ENCODE assay signal across 24 mouse cellular contexts in genomic region chr10:25531335-25531734, GRCm38 (mm10). TPM values are rescaled to one million over a fixed set of nuclear protein-coding genes. Genes with fewer than 3 reads are reported as not detected.
DNase-seq lines count a peak whose midpoint lies in the region; ATAC-seq lines count a peak whose summit lies in the region.
"Had no signal": no experiment of that assay in that cellular context is flagged by ENCODE, and none has a peak within 500 bp of the region (broad histone marks: within the 10 kb centered on the region; RNA-seq: fewer than 3 reads in every experiment).

No protein-coding gene starts in this region.

- no peak overlapping the region for H3K4me2 ChIP-seq in heart, embryonic 12.5 days
- 0 out of 2 replicates have a peak overlapping the region, but pooled peaks have one; percentile 23 for H3K4me2 ChIP-seq in hindbrain, embryonic 13.5 days
- no peak overlapping the region for H3K4me2 ChIP-seq in hindbrain, embryonic 16.5 days (ENCODE audit: low read length)
- no peak overlapping the region for H3K4me2 ChIP-seq in neural tube, embryonic 11.5 days (ENCODE audit: low read depth)
- H3K4me2 ChIP-seq: embryonic facial prominence, embryonic 12.5 days; forebrain, embryonic 15.5 days; heart, embryonic 11.5 days had no signal

- H3K4me3 ChIP-seq in heart, embryonic 12.5 days, result no peak overlapping the region
- H3K4me3 ChIP-seq in hindbrain, embryonic 13.5 days, result no peak overlapping the region
- no peak overlapping the region for H3K4me3 ChIP-seq in hindbrain, embryonic 16.5 days (ENCODE audit: low read length)
- H3K4me3 ChIP-seq in neural tube, embryonic 11.5 days (ENCODE audit: low read depth, low read length), result no peak overlapping the region
- H3K4me3 ChIP-seq: embryonic facial prominence, embryonic 12.5 days; forebrain, embryonic 15.5 days had no signal

- WGBS in heart, embryonic 12.5 days, result 77% methylated on average over 13 of the region's 13 CpGs
- WGBS in hindbrain, embryonic 13.5 days, result 51% methylated on average over 13 of the region's 13 CpGs
- 52% methylated on average over 13 of the region's 13 CpGs for WGBS in hindbrain, embryonic 16.5 days
- 53% methylated on average over 13 of the region's 13 CpGs for WGBS in neural tube, embryonic 11.5 days

- no peaks in the 10 kb centered on the region for H3K9me3 ChIP-seq in heart, embryonic 12.5 days (replicated peaks)
- H3K9me3 ChIP-seq in hindbrain, embryonic 13.5 days, result no peaks in the 10 kb centered on the region
- no peaks in the 10 kb centered on the region for H3K9me3 ChIP-seq in hindbrain, embryonic 16.5 days (ENCODE audit: control insufficient read depth, low read length)
- no peaks in the 10 kb centered on the region for H3K9me3 ChIP-seq in neural tube, embryonic 11.5 days (ENCODE audit: control insufficient read depth, low read length)
- H3K9me3 ChIP-seq: embryonic facial prominence, embryonic 12.5 days; forebrain, embryonic 15.5 days; G1E had no signal

- ATAC-seq in heart, embryonic 12.5 days (ENCODE audit: insufficient number of reproducible peaks, low FRiP score), result no peak
- ATAC-seq in hindbrain, embryonic 13.5 days (ENCODE audit: low FRiP score), result peak; percentile 71
- no peak for ATAC-seq in hindbrain, embryonic 16.5 days
- ATAC-seq in neural tube, embryonic 11.5 days (ENCODE audit: insufficient read depth, low FRiP score, low TSS enrichment), result no peak; the same call in 1 of the 2 replicates
- no peak for ATAC-seq in activated CD4-positive, CD25-positive, alpha-beta regulatory T cell, adult 4 months
- ATAC-seq: CD4-positive, CD25-positive, alpha-beta regulatory T cell, adult 4 months; forebrain, embryonic 15.5 days; intestine, postnatal 0 days had no signal

- peaks cover 17% of the 10 kb centered on the region for H3K4me1 ChIP-seq in heart, embryonic 12.5 days (replicated peaks)
- H3K4me1 ChIP-seq in hindbrain, embryonic 13.5 days (replicated peaks), result peaks cover 7% of the 10 kb centered on the region; the same call in 1 of the 2 replicates
- H3K4me1 ChIP-seq in hindbrain, embryonic 16.5 days (ENCODE audit: control insufficient read depth, insufficient read depth, low read depth, low read length), result no peaks in the 10 kb centered on the region
- H3K4me1 ChIP-seq in neural tube, embryonic 11.5 days (ENCODE audit: control insufficient read depth, insufficient read depth, low read length), result no peaks in the 10 kb centered on the region
- H3K4me1 ChIP-seq: forebrain, embryonic 15.5 days had no signal

- DNase-seq in heart, adult 11 months, result peak; percentile 58
- peak; percentile 31 for DNase-seq in neural tube, embryonic 11.5 days (ENCODE audit: low spot score)
- no peak for DNase-seq in neural tube, embryonic 10.5 days (ENCODE audit: extremely low spot score, low spot score)
- DNase-seq: adrenal gland, postnatal 10 days; B cell, adult 2 months; cerebellum, adult 11 months; cerebellum, adult 8-10 months; cerebellum, postnatal 25 days; gastrocnemius, postnatal 36 days; heart, adult 18-20 months; heart, postnatal 36 days had no signal

- H3K27ac ChIP-seq in heart, embryonic 12.5 days (ENCODE audit: poor library complexity, severe bottlenecking), result no peak overlapping the region
- no peak overlapping the region for H3K27ac ChIP-seq in hindbrain, embryonic 13.5 days
- no peak overlapping the region for H3K27ac ChIP-seq in hindbrain, embryonic 16.5 days (ENCODE audit: low read depth, low read length)
- H3K27ac ChIP-seq in neural tube, embryonic 11.5 days (ENCODE audit: low read depth, low read length), result no peak overlapping the region
- H3K27ac ChIP-seq: embryonic facial prominence, embryonic 12.5 days; forebrain, embryonic 15.5 days had no signal

- no peak overlapping the region for H3K9ac ChIP-seq in heart, embryonic 12.5 days
- no peak overlapping the region for H3K9ac ChIP-seq in hindbrain, embryonic 13.5 days
- H3K9ac ChIP-seq in hindbrain, embryonic 16.5 days (ENCODE audit: low read depth, low read length), result no peak overlapping the region
- no peak overlapping the region for H3K9ac ChIP-seq in neural tube, embryonic 11.5 days (ENCODE audit: low read length)
- H3K9ac ChIP-seq: embryonic facial prominence, embryonic 12.5 days; forebrain, embryonic 15.5 days had no signal

- H3K36me3 ChIP-seq in heart, embryonic 12.5 days, result no peaks in the 10 kb centered on the region
- no peaks in the 10 kb centered on the region for H3K36me3 ChIP-seq in hindbrain, embryonic 13.5 days
- no peaks in the 10 kb centered on the region for H3K36me3 ChIP-seq in hindbrain, embryonic 16.5 days (ENCODE audit: control insufficient read depth, insufficient read depth, low read length)
- no peaks in the 10 kb centered on the region for H3K36me3 ChIP-seq in neural tube, embryonic 11.5 days (ENCODE audit: control insufficient read depth, insufficient read depth, low read length)
- H3K36me3 ChIP-seq: embryonic facial prominence, embryonic 12.5 days; forebrain, embryonic 15.5 days; G1E had no signal

- no peaks in the 10 kb centered on the region for H3K27me3 ChIP-seq in heart, embryonic 12.5 days (replicated peaks)
- no peaks in the 10 kb centered on the region for H3K27me3 ChIP-seq in hindbrain, embryonic 13.5 days
- no peaks in the 10 kb centered on the region for H3K27me3 ChIP-seq in hindbrain, embryonic 16.5 days (replicated peaks; ENCODE audit: control insufficient read depth, insufficient read depth, low read length)
- no peaks in the 10 kb centered on the region for H3K27me3 ChIP-seq in neural tube, embryonic 11.5 days (ENCODE audit: control insufficient read depth, insufficient read depth, low read length)
- H3K27me3 ChIP-seq: embryonic facial prominence, embryonic 12.5 days; forebrain, embryonic 15.5 days had no signal

RNA-seq across cellular contexts. Expression of gene Smlr1, which starts 4.7 kb away (rescaled TPM):
- polyA plus RNA-seq in heart, embryonic 12.5 days (2016; fragmentation: Nextera tagmentation; extraction: Ambion mirVana), result not detected in 2 replicates
- 0.12 TPM in 1 of 2 replicates, not detected in the other for polyA plus RNA-seq in hindbrain, embryonic 13.5 days (2015; fragmentation: Nextera tagmentation; extraction: Ambion mirVana)
- polyA plus RNA-seq in hindbrain, embryonic 16.5 days (2015; fragmentation: Nextera tagmentation; extraction: Ambion mirVana), result not detected in 2 replicates
- not detected in 2 replicates for polyA plus RNA-seq in neural tube, embryonic 11.5 days (2014; fragmentation: Nextera tagmentation; extraction: Ambion mirVana)
- polyA plus RNA-seq in activated CD4-positive, CD25-positive, alpha-beta regulatory T cell, adult 4 months (2017; shearing (Covaris generic)), result not detected
- polyA plus RNA-seq: CD4-positive, CD25-positive, alpha-beta regulatory T cell, adult 4 months; cortical plate, adult 2 months; embryonic facial prominence, embryonic 12.5 days; forebrain, embryonic 11.5 days; forebrain, embryonic 15.5 days; G1E; heart, embryonic 11.5 days; heart, embryonic 16.5 days had no signal
